ENCODE assay signal across 12 mouse cellular contexts in genomic region chr4:147432443-147432790, GRCm38 (mm10). TPM values are rescaled to one million over a fixed set of nuclear protein-coding genes. Genes with fewer than 3 reads are reported as not detected.
DNase-seq lines count a peak whose midpoint lies in the region; ATAC-seq and TF ChIP-seq lines count a peak whose summit lies in the region.
"Had no signal": no experiment of that assay in that cellular context is flagged by ENCODE, and none has a peak within 500 bp of the region (broad histone marks: within the 10 kb centered on the region; RNA-seq: fewer than 3 reads in every experiment).

No protein-coding gene starts in this region.

- no peak overlapping the region for H3K9ac ChIP-seq in hindbrain, embryonic 11.5 days (ENCODE audit: low read depth, low read length)
- no peak overlapping the region for H3K9ac ChIP-seq in hindbrain, embryonic 13.5 days
- no peak overlapping the region for H3K9ac ChIP-seq in forebrain, embryonic 15.5 days (replicated peaks)
- H3K9ac ChIP-seq in liver, postnatal 0 days (replicated peaks), result no peak overlapping the region

- no peak overlapping the region for H3K27ac ChIP-seq in hindbrain, embryonic 11.5 days (ENCODE audit: low read depth, low read length)
- no peak overlapping the region for H3K27ac ChIP-seq in hindbrain, embryonic 13.5 days
- H3K27ac ChIP-seq in forebrain, embryonic 15.5 days (replicated peaks), result no peak overlapping the region
- H3K27ac ChIP-seq in liver, postnatal 0 days (ENCODE audit: low read depth), result no peak overlapping the region
- no peak overlapping the region for H3K27ac ChIP-seq in cerebellum, adult 2 months (ENCODE audit: insufficient read depth, low read length)

- DNase-seq in hindbrain, embryonic 11.5 days (ENCODE audit: low spot score), result no peak
- DNase-seq in MN1 (ENCODE audit: low spot score), result peak; percentile 27
- DNase-seq in liver, postnatal 0 days, result peak; percentile 28
- DNase-seq in spleen, postnatal 4 days (ENCODE audit: low spot score in 2 of 2), result no peak
- no peak for DNase-seq in layer of hippocampus, adult 8-10 months (ENCODE audit: low spot score in 2 of 2)
- no peak for DNase-seq in cerebellum, adult 2 months
- DNase-seq: adrenal gland, postnatal 10 days; gastrocnemius, postnatal 10 days; lung, adult 2 months; thymus, adult 2 months had no signal

- no peaks in the 10 kb centered on the region for H3K36me3 ChIP-seq in hindbrain, embryonic 11.5 days (ENCODE audit: control insufficient read depth, insufficient read depth, low read length)
- no peaks in the 10 kb centered on the region for H3K36me3 ChIP-seq in hindbrain, embryonic 13.5 days
- no peaks in the 10 kb centered on the region for H3K36me3 ChIP-seq in forebrain, embryonic 15.5 days
- no peaks in the 10 kb centered on the region for H3K36me3 ChIP-seq in liver, postnatal 0 days (replicated peaks; ENCODE audit: insufficient read depth, low read length)

- 85% methylated on average over 1 of the region's 1 CpGs for WGBS in hindbrain, embryonic 11.5 days
- 92% methylated on average over 1 of the region's 1 CpGs for WGBS in hindbrain, embryonic 13.5 days
- 89% methylated on average over 1 of the region's 1 CpGs for WGBS in forebrain, embryonic 15.5 days
- 81% methylated on average over 1 of the region's 1 CpGs for WGBS in liver, postnatal 0 days (ENCODE audit: insufficient replicate concordance)
- WGBS in cerebellum, adult 2 months, result 87% methylated on average over 1 of the region's 1 CpGs

- ATAC-seq in hindbrain, embryonic 11.5 days (ENCODE audit: low FRiP score), result peak; percentile 30
- ATAC-seq in hindbrain, embryonic 13.5 days (ENCODE audit: low FRiP score), result no peak; the same call in 1 of the 2 replicates
- peak; percentile 36 for ATAC-seq in forebrain, embryonic 15.5 days (replicated peaks)
- ATAC-seq in liver, postnatal 0 days, result peak; percentile 11

- H3K4me2 ChIP-seq in hindbrain, embryonic 11.5 days (replicated peaks; ENCODE audit: low read depth, low read length), result no peak overlapping the region
- H3K4me2 ChIP-seq in hindbrain, embryonic 13.5 days, result no peak overlapping the region
- no peak overlapping the region for H3K4me2 ChIP-seq in forebrain, embryonic 15.5 days (replicated peaks)
- H3K4me2 ChIP-seq in liver, postnatal 0 days (ENCODE audit: low read depth, low read length), result no peak overlapping the region

- H3K4me1 ChIP-seq in hindbrain, embryonic 11.5 days (replicated peaks; ENCODE audit: control insufficient read depth, insufficient read depth, low read length), result no peaks in the 10 kb centered on the region
- H3K4me1 ChIP-seq in hindbrain, embryonic 13.5 days (replicated peaks), result no peaks in the 10 kb centered on the region
- H3K4me1 ChIP-seq in forebrain, embryonic 15.5 days, result no peaks in the 10 kb centered on the region
- H3K4me1 ChIP-seq in liver, postnatal 0 days (ENCODE audit: insufficient read depth), result no peaks in the 10 kb centered on the region
- H3K4me1 ChIP-seq in cerebellum, adult 2 months (ENCODE audit: control insufficient read depth, insufficient read depth, low read length), result no peaks in the 10 kb centered on the region

- no peak overlapping the region for H3K4me3 ChIP-seq in hindbrain, embryonic 11.5 days (ENCODE audit: low read depth, low read length)
- no peak overlapping the region for H3K4me3 ChIP-seq in hindbrain, embryonic 13.5 days
- H3K4me3 ChIP-seq in forebrain, embryonic 15.5 days, result no peak overlapping the region
- no peak overlapping the region for H3K4me3 ChIP-seq in liver, postnatal 0 days (ENCODE audit: low read depth, low read length)
- no peak overlapping the region for H3K4me3 ChIP-seq in cerebellum, adult 2 months (replicated peaks; ENCODE audit: insufficient read depth, low read depth, low read length)

- TF ChIP-seq CTCF in liver, postnatal 0 days (IDR thresholded peaks at IDR 0.05; ENCODE audit: low read depth), result no peak
- no peak for TF ChIP-seq CTCF in cerebellum, adult 2 months (IDR thresholded peaks at IDR 0.05; ENCODE audit: borderline replicate concordance, insufficient read depth, low read depth, low read length)

- peaks cover 26% of the 10 kb centered on the region for H3K9me3 ChIP-seq in hindbrain, embryonic 11.5 days (ENCODE audit: control insufficient read depth, low read length)
- H3K9me3 ChIP-seq in hindbrain, embryonic 13.5 days, result peaks cover 35% of the 10 kb centered on the region
- peaks cover 55% of the 10 kb centered on the region for H3K9me3 ChIP-seq in forebrain, embryonic 15.5 days
- H3K9me3 ChIP-seq in liver, postnatal 0 days (ENCODE audit: low read length), result peaks cover 13% of the 10 kb centered on the region

- TF ChIP-seq POLR2A in cerebellum, adult 2 months (IDR thresholded peaks at IDR 0.05; ENCODE audit: borderline replicate concordance, insufficient read depth, low read length), result no peak

- H3K27me3 ChIP-seq in hindbrain, embryonic 11.5 days (ENCODE audit: control insufficient read depth, insufficient read depth, low read length), result no peaks in the 10 kb centered on the region
- H3K27me3 ChIP-seq in hindbrain, embryonic 13.5 days, result no peaks in the 10 kb centered on the region
- H3K27me3 ChIP-seq in forebrain, embryonic 15.5 days, result no peaks in the 10 kb centered on the region
- no peaks in the 10 kb centered on the region for H3K27me3 ChIP-seq in liver, postnatal 0 days (ENCODE audit: insufficient read depth, low read length)
- no peaks in the 10 kb centered on the region for H3K27me3 ChIP-seq in cerebellum, adult 2 months (ENCODE audit: control insufficient read depth, insufficient read depth, low read length)

- TF ChIP-seq EP300 in liver, postnatal 0 days (IDR thresholded peaks at IDR 0.05; ENCODE audit: low read depth), result no peak

RNA-seq across cellular contexts. Expression of gene Zfp982, which starts 59.8 kb away (rescaled TPM):
- polyA plus RNA-seq in hindbrain, embryonic 11.5 days (2014; fragmentation: Nextera tagmentation; extraction: Ambion mirVana), result 6.5 and 8.1 TPM in 2 replicates
- polyA plus RNA-seq in hindbrain, embryonic 13.5 days (2015; fragmentation: Nextera tagmentation; extraction: Ambion mirVana), result 3.4 and 4.8 TPM in 2 replicates
- 1.7 and 2.7 TPM in 2 replicates for polyA plus RNA-seq in forebrain, embryonic 15.5 days (2015; fragmentation: Nextera tagmentation; extraction: Ambion mirVana)
- polyA plus RNA-seq in liver, postnatal 0 days (2015; fragmentation: Nextera tagmentation; extraction: Ambion mirVana), result 0.99 and 1.2 TPM in 2 replicates
- total RNA-seq in layer of hippocampus, adult 8-10 months (2022), result 1 to 10 TPM; 1.4 to 3.6 (median 2.9) TPM
- 2.2 and 3.0 TPM in 2 replicates for polyA plus RNA-seq in cerebellum, adult 2 months (2012; rRNA removed)
- polyA plus RNA-seq: thymus, adult 2 months had no signal

Comparison
In these comparisons a context has a peak if more than half of its experiments do, and no peak if none do; other contexts are left out.
1. DNase-seq: peak in MN1 (single experiment) and liver, postnatal 0 days (single experiment); none in hindbrain, embryonic 11.5 days (single experiment), spleen, postnatal 4 days (0 of 2), layer of hippocampus, adult 8-10 months (0 of 2) and cerebellum, adult 2 months (0 of 2).